Mouse (Mus musculus): ENCODE data around the gene Hoxd1. TPM values are rescaled to one million over a fixed set of nuclear protein-coding genes. Genes with fewer than 3 reads are reported as not detected.

Hoxd1 gene
- polyA plus RNA-seq, 1 experiment from 2014 or later, result not detected

- H3K4me1 ChIP-seq (ENCODE audit: control insufficient read depth, insufficient read depth, low read length), result peaks cover 9% of the 10 kb centered on the region
- H3K9ac ChIP-seq (ENCODE audit: low read length), result no peak overlapping the region
- no peaks in the 10 kb centered on the region for H3K36me3 ChIP-seq (ENCODE audit: control insufficient read depth, insufficient read depth, low read length)
- no peak for ATAC-seq (ENCODE audit: low FRiP score)
- H3K27ac ChIP-seq (ENCODE audit: low read depth, low read length), result no peak overlapping the region
- H3K4me3 ChIP-seq (ENCODE audit: low read depth, low read length), result peak overlapping the region; percentile 13
- no peaks in the 10 kb centered on the region for H3K9me3 ChIP-seq (ENCODE audit: control insufficient read depth, low read length)
- 1% methylated on average over 45 of the region's 45 CpGs for WGBS
- H3K4me2 ChIP-seq, result peak overlapping the region; percentile 33
- peak; percentile 96 for DNase-seq (ENCODE audit: low spot score, missing footprints)
- peaks cover 83% of the 10 kb centered on the region for H3K27me3 ChIP-seq (ENCODE audit: control insufficient read depth, insufficient read depth, low read length)
These were observed 10.2 kb upstream of the Hoxd1 start for GRCm38 (mm10) chr2:74752431-74753174.

GRCm38 (mm10) chr2:74753175-74753523 lies 9.6 kb upstream of the Hoxd1 start:
- WGBS, result 0% methylated on average over 25 of the region's 25 CpGs
- no peaks in the 10 kb centered on the region for H3K9me3 ChIP-seq (ENCODE audit: control insufficient read depth, low read length)
- H3K27me3 ChIP-seq (ENCODE audit: control insufficient read depth, insufficient read depth, low read length), result peaks cover 80% of the 10 kb centered on the region
- DNase-seq (ENCODE audit: low spot score, missing footprints), result no peak
- H3K9ac ChIP-seq (ENCODE audit: low read length), result no peak overlapping the region
- no peaks in the 10 kb centered on the region for H3K36me3 ChIP-seq (ENCODE audit: control insufficient read depth, insufficient read depth, low read length)
- H3K4me3 ChIP-seq (ENCODE audit: low read depth, low read length), result peak overlapping the region; percentile 13
- H3K27ac ChIP-seq (ENCODE audit: low read depth, low read length), result no peak overlapping the region
- ATAC-seq (ENCODE audit: low FRiP score), result no peak
- peaks cover 9% of the 10 kb centered on the region for H3K4me1 ChIP-seq (ENCODE audit: control insufficient read depth, insufficient read depth, low read length)
- H3K4me2 ChIP-seq, result peak overlapping the region; percentile 33

DNA sequence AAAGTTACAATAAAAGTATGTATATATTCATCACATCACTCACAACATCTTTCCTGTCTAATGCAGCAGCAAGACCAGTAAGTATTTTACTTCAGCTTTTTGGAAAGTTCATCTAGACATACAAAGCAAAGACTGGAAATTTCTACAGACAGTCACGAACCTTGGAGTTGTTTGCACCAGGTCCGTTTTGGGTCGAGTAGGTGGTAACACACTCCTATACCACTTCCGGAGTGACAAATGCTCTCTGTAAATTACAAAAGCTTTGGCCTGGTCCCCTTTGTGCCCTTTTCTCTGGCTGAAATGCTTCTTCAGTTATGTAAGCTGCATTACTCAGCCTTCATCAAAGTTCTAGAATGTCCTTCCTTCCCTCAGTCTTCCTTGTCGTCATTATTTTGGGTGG lies 9.1 kb upstream of the Hoxd1 start:
- Histone ChIP-seq H3K4me1 (ENCODE audit: control insufficient read depth, insufficient read depth, low read length) (peaks cover 9% of the 10 kb centered on the region), H3K27ac (ENCODE audit: low read depth, low read length) (no peak overlapping the region), H3K9ac (ENCODE audit: low read length) (no peak overlapping the region), H3K9me3 (ENCODE audit: control insufficient read depth, low read length) (no peaks in the 10 kb centered on the region), H3K27me3 (ENCODE audit: control insufficient read depth, insufficient read depth, low read length) (peaks cover 80% of the 10 kb centered on the region), H3K36me3 (ENCODE audit: control insufficient read depth, insufficient read depth, low read length) (no peaks in the 10 kb centered on the region), H3K4me3 (ENCODE audit: low read depth, low read length) (no peak overlapping the region), H3K4me2 (no peak overlapping the region)
- 14% methylated on average over 5 of the region's 5 CpGs for WGBS
- DNase-seq (ENCODE audit: low spot score, missing footprints) (peak; percentile 90), ATAC-seq (ENCODE audit: low FRiP score) (no peak)

GRCm38 (mm10) chr2:74760146-74760545 lies 2.6 kb upstream of the Hoxd1 start:
- DNase-seq (ENCODE audit: low spot score, missing footprints), result peak; percentile 83
- no peak overlapping the region for H3K27ac ChIP-seq (ENCODE audit: low read depth, low read length)
- no peak overlapping the region for H3K4me2 ChIP-seq
- no peak for ATAC-seq (ENCODE audit: low FRiP score)
- H3K4me3 ChIP-seq (ENCODE audit: low read depth, low read length), result no peak overlapping the region
- no peak overlapping the region for H3K9ac ChIP-seq (ENCODE audit: low read length)
- no peaks in the 10 kb centered on the region for H3K36me3 ChIP-seq (ENCODE audit: control insufficient read depth, insufficient read depth, low read length)
- no peaks in the 10 kb centered on the region for H3K9me3 ChIP-seq (ENCODE audit: control insufficient read depth, low read length)
- H3K4me1 ChIP-seq (ENCODE audit: control insufficient read depth, insufficient read depth, low read length), result peaks cover 14% of the 10 kb centered on the region
- peaks cover 74% of the 10 kb centered on the region for H3K27me3 ChIP-seq (ENCODE audit: control insufficient read depth, insufficient read depth, low read length)
- WGBS, result 0% methylated on average over 1 of the region's 1 CpGs

- ATAC-seq (ENCODE audit: low FRiP score) (no peak), DNase-seq (ENCODE audit: low spot score, missing footprints) (peak; percentile 90)
- no peak overlapping the region for H3K9ac ChIP-seq (ENCODE audit: low read length)
- H3K4me1 ChIP-seq (ENCODE audit: control insufficient read depth, insufficient read depth, low read length), result peaks cover 14% of the 10 kb centered on the region
- peaks cover 74% of the 10 kb centered on the region for H3K27me3 ChIP-seq (ENCODE audit: control insufficient read depth, insufficient read depth, low read length)
- H3K36me3 ChIP-seq (ENCODE audit: control insufficient read depth, insufficient read depth, low read length), result no peaks in the 10 kb centered on the region
- H3K27ac ChIP-seq (ENCODE audit: low read depth, low read length), result no peak overlapping the region
- H3K4me2 ChIP-seq, result no peak overlapping the region
- 6% methylated on average over 13 of the region's 13 CpGs for WGBS
- H3K4me3 ChIP-seq (ENCODE audit: low read depth, low read length), result no peak overlapping the region
- no peaks in the 10 kb centered on the region for H3K9me3 ChIP-seq (ENCODE audit: control insufficient read depth, low read length)
These were observed 839 bp upstream of the Hoxd1 start for GRCm38 (mm10) chr2:74761941-74762340.

DNA sequence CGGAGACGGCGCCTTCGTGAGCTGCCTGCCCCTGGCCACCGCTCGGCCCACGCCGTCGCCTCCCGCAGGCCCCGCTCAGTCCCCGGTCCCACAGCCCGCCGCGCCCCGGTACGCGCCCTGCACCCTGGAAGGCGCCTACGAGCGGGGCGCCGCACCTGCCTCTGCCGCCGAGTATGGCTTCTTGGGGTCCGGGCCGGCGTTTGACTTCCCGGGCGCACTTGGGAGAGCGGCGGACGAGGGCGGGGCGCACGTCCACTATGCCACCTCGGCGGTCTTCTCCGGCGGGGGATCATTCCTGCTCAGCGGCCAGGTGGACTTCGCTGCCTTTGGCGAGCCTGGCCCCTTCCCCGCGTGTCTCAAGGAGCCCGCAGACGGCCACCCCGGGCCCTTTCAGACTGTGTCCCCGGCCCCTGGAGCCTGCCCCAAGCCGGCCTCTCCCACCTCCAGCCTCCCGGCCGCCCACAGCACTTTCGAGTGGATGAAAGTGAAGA lies 510 bp downstream of the Hoxd1 start:
- H3K27me3 ChIP-seq (ENCODE audit: control insufficient read depth, insufficient read depth, low read length), result peaks cover 70% of the 10 kb centered on the region
- WGBS, result 2% methylated on average over 53 of the region's 53 CpGs
- ATAC-seq (ENCODE audit: low FRiP score) (peak; percentile 52; the same call in 1 of the 2 replicates), DNase-seq (ENCODE audit: low spot score, missing footprints) (peak; percentile 91)
- H3K4me2 ChIP-seq, result peak overlapping the region; percentile 72
- no peak overlapping the region for H3K9ac ChIP-seq (ENCODE audit: low read length)
- H3K36me3 ChIP-seq (ENCODE audit: control insufficient read depth, insufficient read depth, low read length), result no peaks in the 10 kb centered on the region
- no peak overlapping the region for H3K27ac ChIP-seq (ENCODE audit: low read depth, low read length)
- peak overlapping the region; percentile 45 for H3K4me3 ChIP-seq (ENCODE audit: low read depth, low read length)
- no peaks in the 10 kb centered on the region for H3K9me3 ChIP-seq (ENCODE audit: control insufficient read depth, low read length)
- peaks cover 14% of the 10 kb centered on the region for H3K4me1 ChIP-seq (ENCODE audit: control insufficient read depth, insufficient read depth, low read length)

DNA sequence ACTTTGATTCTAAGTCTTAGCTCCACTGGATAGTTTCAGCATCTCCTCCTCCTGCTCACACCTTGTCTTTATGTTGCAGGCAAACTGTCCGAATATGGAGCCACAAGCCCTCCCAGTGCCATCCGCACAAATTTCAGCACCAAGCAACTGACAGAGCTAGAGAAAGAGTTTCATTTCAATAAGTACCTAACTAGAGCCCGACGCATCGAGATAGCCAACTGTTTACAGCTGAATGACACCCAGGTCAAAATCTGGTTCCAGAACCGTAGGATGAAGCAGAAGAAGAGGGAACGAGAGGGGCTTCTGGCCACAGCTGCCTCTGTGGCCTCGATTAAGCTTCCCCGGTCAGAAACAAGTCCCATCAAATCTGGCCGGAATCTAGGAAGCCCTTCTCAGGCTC lies 1.2 kb downstream of the Hoxd1 start:
- H3K27me3 ChIP-seq (ENCODE audit: control insufficient read depth, insufficient read depth, low read length), result peaks cover 66% of the 10 kb centered on the region
- H3K9me3 ChIP-seq (ENCODE audit: control insufficient read depth, low read length), result no peaks in the 10 kb centered on the region
- 49% methylated on average over 10 of the region's 10 CpGs for WGBS
- no peak for ATAC-seq (ENCODE audit: low FRiP score)
- H3K36me3 ChIP-seq (ENCODE audit: control insufficient read depth, insufficient read depth, low read length), result no peaks in the 10 kb centered on the region
- H3K4me3 ChIP-seq (ENCODE audit: low read depth, low read length), result no peak overlapping the region
- H3K4me2 ChIP-seq, result no peak overlapping the region
- no peak overlapping the region for H3K27ac ChIP-seq (ENCODE audit: low read depth, low read length)
- no peak overlapping the region for H3K9ac ChIP-seq (ENCODE audit: low read length)
- DNase-seq (ENCODE audit: low spot score, missing footprints), result peak; percentile 89
- H3K4me1 ChIP-seq (ENCODE audit: control insufficient read depth, insufficient read depth, low read length), result peaks cover 14% of the 10 kb centered on the region

- WGBS, result 91% methylated on average over 2 of the region's 2 CpGs
- H3K27ac ChIP-seq (ENCODE audit: low read depth, low read length), result no peak overlapping the region
These were observed 11.6 kb downstream of the Hoxd1 start for GRCm38 (mm10) chr2:74774359-74774758.

GRCm38 (mm10) chr2:74777536-74778275 lies 14.9 kb downstream of the Hoxd1 start:
- ATAC-seq (ENCODE audit: low FRiP score), result no peak
- DNase-seq (ENCODE audit: low spot score, missing footprints), result peak; percentile 82
- 72% methylated on average over 13 of the region's 13 CpGs for WGBS

More at GRCm38 (mm10) chr2:74774359-74774758, 11.6 kb downstream of the Hoxd1 start:
- H3K27me3 ChIP-seq (ENCODE audit: control insufficient read depth, insufficient read depth, low read length), result no peaks in the 10 kb centered on the region
- no peak for ATAC-seq (ENCODE audit: low FRiP score)
- H3K4me3 ChIP-seq (ENCODE audit: low read depth, low read length), result no peak overlapping the region
- H3K4me2 ChIP-seq, result no peak overlapping the region
- H3K36me3 ChIP-seq (ENCODE audit: control insufficient read depth, insufficient read depth, low read length), result no peaks in the 10 kb centered on the region
- no peaks in the 10 kb centered on the region for H3K4me1 ChIP-seq (ENCODE audit: control insufficient read depth, insufficient read depth, low read length)
- DNase-seq (ENCODE audit: low spot score, missing footprints), result no peak
- H3K9ac ChIP-seq (ENCODE audit: low read length), result no peak overlapping the region
- H3K9me3 ChIP-seq (ENCODE audit: control insufficient read depth, low read length), result no peaks in the 10 kb centered on the region

More at GRCm38 (mm10) chr2:74777536-74778275, 14.9 kb downstream of the Hoxd1 start:
- Histone ChIP-seq H3K9ac (ENCODE audit: low read length) (no peak overlapping the region), H3K4me1 (ENCODE audit: control insufficient read depth, insufficient read depth, low read length) (no peaks in the 10 kb centered on the region), H3K4me3 (ENCODE audit: low read depth, low read length) (no peak overlapping the region), H3K36me3 (ENCODE audit: control insufficient read depth, insufficient read depth, low read length) (no peaks in the 10 kb centered on the region), H3K4me2 (no peak overlapping the region), H3K27me3 (ENCODE audit: control insufficient read depth, insufficient read depth, low read length) (no peaks in the 10 kb centered on the region), H3K9me3 (ENCODE audit: control insufficient read depth, low read length) (no peaks in the 10 kb centered on the region), H3K27ac (ENCODE audit: low read depth, low read length) (no peak overlapping the region)

All from midbrain, embryonic 11.5 days (tissue).